Mouse (Mus musculus): ENCODE data around the gene Dpp6. TPM values are rescaled to one million over a fixed set of nuclear protein-coding genes. Genes with fewer than 3 reads are reported as not detected.

Gene Dpp6
- polyA plus RNA-seq, 1 experiment from 2014 or later, result 7.1 TPM

DNA sequence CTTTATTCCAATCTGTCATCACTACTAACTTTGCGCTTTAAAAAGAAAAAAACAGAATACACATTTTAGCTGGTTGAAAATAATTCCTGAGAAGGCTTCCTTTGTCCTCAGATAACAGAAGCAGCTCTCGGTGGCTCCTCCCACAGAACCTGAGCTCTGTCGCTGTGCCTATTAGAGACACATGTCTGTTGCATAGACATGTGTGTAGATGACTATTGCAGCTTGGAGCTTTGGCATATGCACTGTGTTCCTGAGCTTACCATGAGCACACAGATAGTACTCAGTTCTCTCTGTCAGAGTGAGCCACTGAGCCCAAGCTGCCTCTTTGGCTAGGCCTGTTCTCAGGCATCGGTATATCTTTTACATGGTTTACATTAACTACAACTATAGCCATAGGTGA is 732.3 kb downstream of the Dpp6 start:
- DNase-seq (ENCODE audit: low spot score) (no peak), ATAC-seq (replicated peaks; ENCODE audit: low FRiP score) (no peak)
- Histone ChIP-seq H3K4me1 (replicated peaks; ENCODE audit: control insufficient read depth, insufficient read depth, low read length) (no peaks in the 10 kb centered on the region), H3K9ac (ENCODE audit: low read length) (no peak overlapping the region), H3K4me3 (ENCODE audit: low read depth, low read length) (no peak overlapping the region), H3K27me3 (ENCODE audit: control insufficient read depth, insufficient read depth, low read length) (no peaks in the 10 kb centered on the region), H3K27ac (ENCODE audit: low read depth, low read length) (no peak overlapping the region), H3K4me2 (ENCODE audit: low read depth, low read length, severe bottlenecking) (no peak overlapping the region), H3K9me3 (ENCODE audit: control insufficient read depth, low read length) (no peaks in the 10 kb centered on the region), H3K36me3 (ENCODE audit: control insufficient read depth, insufficient read depth, low read length) (no peaks in the 10 kb centered on the region)
- 90% methylated on average over 4 of the region's 4 CpGs for WGBS

DNA sequence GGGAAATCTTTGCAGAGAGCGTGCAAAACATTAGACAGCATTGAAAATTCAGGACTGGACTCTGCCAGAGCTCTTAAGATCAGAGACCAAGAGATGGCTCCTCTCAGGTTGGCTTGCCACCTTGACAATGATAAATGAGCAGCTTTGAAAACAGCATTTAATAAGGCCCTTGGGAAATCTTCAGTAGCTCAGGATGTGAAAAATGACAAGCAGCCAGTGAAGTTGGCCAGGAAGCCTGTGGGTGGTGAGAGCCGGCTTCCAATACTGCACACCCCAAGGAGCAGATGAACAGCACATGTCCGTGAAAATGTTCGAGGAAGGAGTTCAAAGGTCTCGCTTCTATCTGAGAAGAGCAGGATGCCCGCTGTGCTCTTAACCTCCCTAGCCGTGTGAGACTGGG is 748.7 kb downstream of the Dpp6 start:
- Histone ChIP-seq H3K9ac (ENCODE audit: low read length) (no peak overlapping the region), H3K27ac (ENCODE audit: low read depth, low read length) (no peak overlapping the region), H3K9me3 (ENCODE audit: control insufficient read depth, low read length) (no peaks in the 10 kb centered on the region), H3K36me3 (ENCODE audit: control insufficient read depth, insufficient read depth, low read length) (no peaks in the 10 kb centered on the region), H3K4me2 (ENCODE audit: low read depth, low read length, severe bottlenecking) (no peak overlapping the region), H3K4me1 (replicated peaks; ENCODE audit: control insufficient read depth, insufficient read depth, low read length) (no peaks in the 10 kb centered on the region), H3K27me3 (ENCODE audit: control insufficient read depth, insufficient read depth, low read length) (no peaks in the 10 kb centered on the region), H3K4me3 (ENCODE audit: low read depth, low read length) (no peak overlapping the region)
- DNase-seq (ENCODE audit: low spot score), result no peak
- WGBS, result 75% methylated on average over 7 of the region's 7 CpGs
- ATAC-seq (replicated peaks; ENCODE audit: low FRiP score), result no peak

DNA sequence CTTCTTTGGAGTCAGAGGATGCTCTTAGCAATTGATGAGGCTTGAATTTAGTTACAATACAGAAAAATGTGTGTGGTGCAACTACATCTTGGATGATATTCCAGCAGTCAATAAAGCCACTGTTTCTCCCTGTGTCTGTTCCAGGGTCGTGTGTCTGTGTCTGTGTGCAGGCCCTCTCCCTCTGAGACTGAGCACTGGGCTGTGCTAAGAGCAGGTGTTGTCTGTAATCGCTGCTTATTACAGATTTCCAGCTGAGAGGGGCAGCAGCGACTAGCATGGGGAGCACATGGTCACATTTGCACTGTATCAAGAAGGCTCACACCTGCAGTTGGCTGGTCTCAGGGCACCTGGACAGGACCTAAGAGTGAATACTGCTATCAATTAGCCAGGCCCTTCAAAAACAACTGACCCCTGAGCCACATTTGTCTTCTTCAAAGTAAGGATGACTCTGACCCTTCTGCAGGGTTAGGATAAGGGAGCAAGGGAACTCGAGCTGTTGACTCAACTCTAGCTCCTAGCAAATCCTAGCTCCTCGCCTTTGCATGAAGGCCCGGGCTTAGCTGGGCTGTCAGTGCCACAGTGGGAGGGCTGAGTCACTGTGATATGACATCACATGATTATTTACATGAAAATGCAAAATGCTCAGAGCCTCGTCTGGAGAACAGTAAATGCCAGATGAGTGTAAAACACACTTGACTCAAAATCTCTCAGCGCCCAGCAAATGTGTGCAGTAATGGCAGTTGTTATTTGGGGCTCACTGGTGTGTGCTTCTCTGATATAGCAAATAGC is 771.2 kb downstream of the Dpp6 start:
- WGBS, result 64% methylated on average over 8 of the region's 8 CpGs
- no peaks in the 10 kb centered on the region for H3K4me1 ChIP-seq (replicated peaks; ENCODE audit: control insufficient read depth, insufficient read depth, low read length)
- no peak for ATAC-seq (replicated peaks; ENCODE audit: low FRiP score)
- H3K4me2 ChIP-seq (ENCODE audit: low read depth, low read length, severe bottlenecking), result no peak overlapping the region
- H3K9me3 ChIP-seq (ENCODE audit: control insufficient read depth, low read length), result no peaks in the 10 kb centered on the region
- no peak overlapping the region for H3K27ac ChIP-seq (ENCODE audit: low read depth, low read length)
- no peak overlapping the region for H3K4me3 ChIP-seq (ENCODE audit: low read depth, low read length)
- H3K36me3 ChIP-seq (ENCODE audit: control insufficient read depth, insufficient read depth, low read length), result no peaks in the 10 kb centered on the region
- no peak overlapping the region for H3K9ac ChIP-seq (ENCODE audit: low read length)
- H3K27me3 ChIP-seq (ENCODE audit: control insufficient read depth, insufficient read depth, low read length), result no peaks in the 10 kb centered on the region
- no peak for DNase-seq (ENCODE audit: low spot score)

DNA sequence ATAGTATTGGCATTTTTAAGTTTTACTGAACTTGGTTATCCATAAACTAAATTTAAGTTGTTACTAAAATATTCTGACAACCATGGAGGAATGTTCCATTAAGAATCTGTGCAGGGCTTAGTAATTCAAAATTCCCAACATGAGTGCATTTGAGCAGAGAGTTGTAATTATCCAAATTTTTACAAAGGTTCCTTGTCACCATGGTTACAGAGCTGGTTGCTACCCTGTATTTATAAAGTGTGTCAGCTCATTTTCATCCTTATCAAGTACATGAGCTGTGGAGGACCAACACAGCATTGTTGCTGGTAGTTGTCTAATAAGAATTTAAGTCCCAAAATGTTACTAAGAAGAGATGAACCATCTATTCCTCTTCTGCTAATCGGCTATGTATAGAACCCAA is 787.1 kb downstream of the Dpp6 start:
- ATAC-seq (replicated peaks; ENCODE audit: low FRiP score), result no peak
- H3K9ac ChIP-seq (ENCODE audit: low read length), result no peak overlapping the region
- no peaks in the 10 kb centered on the region for H3K36me3 ChIP-seq (ENCODE audit: control insufficient read depth, insufficient read depth, low read length)
- no peaks in the 10 kb centered on the region for H3K9me3 ChIP-seq (ENCODE audit: control insufficient read depth, low read length)
- WGBS, result 97% methylated on average over 1 of the region's 1 CpGs
- H3K27me3 ChIP-seq (ENCODE audit: control insufficient read depth, insufficient read depth, low read length), result no peaks in the 10 kb centered on the region
- H3K4me2 ChIP-seq (ENCODE audit: low read depth, low read length, severe bottlenecking), result no peak overlapping the region
- DNase-seq (ENCODE audit: low spot score), result no peak
- H3K27ac ChIP-seq (ENCODE audit: low read depth, low read length), result no peak overlapping the region
- no peak overlapping the region for H3K4me3 ChIP-seq (ENCODE audit: low read depth, low read length)
- no peaks in the 10 kb centered on the region for H3K4me1 ChIP-seq (replicated peaks; ENCODE audit: control insufficient read depth, insufficient read depth, low read length)

DNA sequence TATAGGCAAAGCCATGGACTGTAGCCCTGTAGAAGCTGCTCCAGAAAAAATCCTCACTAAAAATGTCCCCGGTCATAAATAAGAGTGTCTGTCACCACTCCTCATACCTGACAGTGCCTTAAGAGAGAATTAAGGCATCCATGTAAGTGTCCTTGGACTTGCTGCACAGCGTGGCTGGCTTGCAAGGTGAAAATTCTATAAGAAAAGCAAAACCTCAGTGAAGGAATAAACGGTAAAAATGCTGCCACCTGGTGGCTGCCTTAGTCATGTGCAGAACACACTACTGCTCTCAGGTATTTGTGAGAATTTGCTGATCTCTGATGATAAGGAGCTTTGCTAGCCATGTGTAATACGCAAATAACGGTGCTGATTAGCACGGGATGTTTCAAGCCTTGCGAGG is 798.8 kb downstream of the Dpp6 start:
- WGBS, result 44% methylated on average over 7 of the region's 7 CpGs
- H3K4me1 ChIP-seq (replicated peaks; ENCODE audit: control insufficient read depth, insufficient read depth, low read length), result no peaks in the 10 kb centered on the region
- no peak overlapping the region for H3K4me2 ChIP-seq (ENCODE audit: low read depth, low read length, severe bottlenecking)
- H3K27me3 ChIP-seq (ENCODE audit: control insufficient read depth, insufficient read depth, low read length), result no peaks in the 10 kb centered on the region
- H3K36me3 ChIP-seq (ENCODE audit: control insufficient read depth, insufficient read depth, low read length), result no peaks in the 10 kb centered on the region
- ATAC-seq (replicated peaks; ENCODE audit: low FRiP score) (no peak), DNase-seq (ENCODE audit: low spot score) (peak; percentile 75)
- no peak overlapping the region for H3K4me3 ChIP-seq (ENCODE audit: low read depth, low read length)
- H3K9ac ChIP-seq (ENCODE audit: low read length), result no peak overlapping the region
- no peak overlapping the region for H3K27ac ChIP-seq (ENCODE audit: low read depth, low read length)
- no peaks in the 10 kb centered on the region for H3K9me3 ChIP-seq (ENCODE audit: control insufficient read depth, low read length)

DNA sequence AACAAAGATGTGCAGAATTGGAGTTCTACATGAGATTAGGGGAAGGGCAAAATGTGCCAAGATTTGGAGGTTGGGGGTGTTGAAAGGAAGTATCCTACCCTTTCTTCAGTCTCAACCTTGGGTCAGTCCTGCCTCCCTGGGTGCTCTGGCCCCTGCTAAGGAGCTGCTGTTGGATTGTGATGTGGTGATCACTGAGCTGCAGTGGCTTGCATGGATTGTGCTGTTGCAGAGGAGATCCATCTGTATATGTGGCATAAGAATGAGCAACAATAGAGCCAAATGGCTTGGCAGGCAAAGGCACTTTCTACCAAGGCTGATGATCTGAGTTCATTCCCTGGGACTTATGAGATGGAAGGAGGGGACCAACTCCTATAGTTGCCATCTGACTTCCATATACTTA is 804.8 kb downstream of the Dpp6 start:
- Histone ChIP-seq H3K4me2 (ENCODE audit: low read depth, low read length, severe bottlenecking) (no peak overlapping the region), H3K4me1 (replicated peaks; ENCODE audit: control insufficient read depth, insufficient read depth, low read length) (no peaks in the 10 kb centered on the region), H3K36me3 (ENCODE audit: control insufficient read depth, insufficient read depth, low read length) (no peaks in the 10 kb centered on the region), H3K27me3 (ENCODE audit: control insufficient read depth, insufficient read depth, low read length) (no peaks in the 10 kb centered on the region), H3K9me3 (ENCODE audit: control insufficient read depth, low read length) (no peaks in the 10 kb centered on the region), H3K4me3 (ENCODE audit: low read depth, low read length) (no peak overlapping the region), H3K27ac (ENCODE audit: low read depth, low read length) (no peak overlapping the region), H3K9ac (ENCODE audit: low read length) (no peak overlapping the region)
- DNase-seq (ENCODE audit: low spot score), result no peak
- no peak for ATAC-seq (replicated peaks; ENCODE audit: low FRiP score)

DNA sequence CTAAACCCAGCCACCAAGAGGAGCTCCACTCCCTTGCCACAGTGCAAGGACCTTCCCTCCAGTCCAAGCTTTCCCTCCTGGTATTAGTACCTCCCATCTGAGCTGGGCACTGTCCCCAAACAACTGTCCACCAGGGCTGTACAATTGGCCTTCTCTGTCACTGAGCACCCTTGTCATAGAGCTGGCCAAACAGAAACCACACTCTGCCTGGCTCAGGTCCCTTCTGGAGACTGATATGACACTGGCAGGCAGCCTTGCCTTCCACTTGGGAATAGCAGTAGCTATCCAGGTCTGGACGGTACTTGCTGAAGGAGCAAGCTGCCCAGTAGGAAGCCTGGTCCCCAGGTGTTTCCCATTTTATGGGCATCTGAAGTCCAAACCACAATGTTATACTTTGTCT is 806.9 kb downstream of the Dpp6 start:
- WGBS, result 79% methylated on average over 1 of the region's 1 CpGs
- no peak overlapping the region for H3K9ac ChIP-seq (ENCODE audit: low read length)
- DNase-seq (ENCODE audit: low spot score) (no peak), ATAC-seq (replicated peaks; ENCODE audit: low FRiP score) (no peak)
- no peaks in the 10 kb centered on the region for H3K36me3 ChIP-seq (ENCODE audit: control insufficient read depth, insufficient read depth, low read length)
- no peaks in the 10 kb centered on the region for H3K4me1 ChIP-seq (replicated peaks; ENCODE audit: control insufficient read depth, insufficient read depth, low read length)
- H3K4me3 ChIP-seq (ENCODE audit: low read depth, low read length), result no peak overlapping the region
- H3K9me3 ChIP-seq (ENCODE audit: control insufficient read depth, low read length), result no peaks in the 10 kb centered on the region
- H3K4me2 ChIP-seq (ENCODE audit: low read depth, low read length, severe bottlenecking), result no peak overlapping the region
- H3K27me3 ChIP-seq (ENCODE audit: control insufficient read depth, insufficient read depth, low read length), result no peaks in the 10 kb centered on the region
- no peak overlapping the region for H3K27ac ChIP-seq (ENCODE audit: low read depth, low read length)

DNA sequence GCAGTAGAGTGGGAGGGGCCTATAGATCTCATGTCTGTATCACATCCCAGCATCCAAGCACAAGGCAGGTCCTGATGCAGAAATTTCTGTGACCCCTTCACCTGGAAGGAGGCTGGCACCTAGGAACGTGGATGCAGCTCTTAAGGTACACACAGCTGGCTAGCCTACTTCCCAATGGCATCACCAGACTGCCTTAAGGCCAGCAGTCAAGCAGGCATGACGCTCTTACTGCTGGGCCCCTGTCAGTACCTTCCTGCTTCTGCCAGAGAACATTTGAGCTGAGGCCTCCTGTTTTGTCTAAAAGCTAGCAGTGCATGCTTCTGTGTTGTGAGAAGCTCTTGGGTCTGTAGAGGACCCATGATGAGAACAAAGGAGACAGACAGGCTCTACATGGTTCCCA is 815.1 kb downstream of the Dpp6 start:
- Histone ChIP-seq H3K9me3 (ENCODE audit: control insufficient read depth, low read length) (no peaks in the 10 kb centered on the region), H3K36me3 (ENCODE audit: control insufficient read depth, insufficient read depth, low read length) (no peaks in the 10 kb centered on the region), H3K9ac (ENCODE audit: low read length) (no peak overlapping the region), H3K27ac (ENCODE audit: low read depth, low read length) (no peak overlapping the region), H3K27me3 (ENCODE audit: control insufficient read depth, insufficient read depth, low read length) (no peaks in the 10 kb centered on the region), H3K4me1 (replicated peaks; ENCODE audit: control insufficient read depth, insufficient read depth, low read length) (no peaks in the 10 kb centered on the region), H3K4me3 (ENCODE audit: low read depth, low read length) (no peak overlapping the region), H3K4me2 (ENCODE audit: low read depth, low read length, severe bottlenecking) (no peak overlapping the region)
- ATAC-seq (replicated peaks; ENCODE audit: low FRiP score) (no peak), DNase-seq (ENCODE audit: low spot score) (no peak)
- WGBS, result 73% methylated on average over 2 of the region's 2 CpGs

DNA sequence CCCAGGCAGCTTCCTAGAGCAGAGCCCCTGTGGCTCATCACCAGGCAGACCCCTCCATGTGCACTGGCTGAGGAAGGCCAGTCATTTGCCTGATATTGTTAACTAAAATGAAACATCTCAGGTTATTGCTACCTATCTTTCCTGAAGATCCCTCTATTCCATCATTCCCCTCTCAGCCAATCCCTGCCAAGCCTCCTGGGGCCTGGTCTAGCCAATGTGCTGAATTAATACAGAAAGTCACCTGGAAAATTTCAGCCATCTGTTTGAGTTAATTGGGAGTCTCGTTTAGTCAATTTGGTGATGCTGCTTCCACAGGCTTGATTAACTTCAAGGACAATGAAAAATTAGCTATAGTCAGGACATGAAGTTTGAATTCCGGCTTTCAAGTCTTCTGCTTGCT is 818.9 kb downstream of the Dpp6 start:
- DNase-seq (ENCODE audit: low spot score), result no peak
- Histone ChIP-seq H3K4me2 (ENCODE audit: low read depth, low read length, severe bottlenecking) (no peak overlapping the region), H3K4me1 (replicated peaks; ENCODE audit: control insufficient read depth, insufficient read depth, low read length) (no peaks in the 10 kb centered on the region), H3K4me3 (ENCODE audit: low read depth, low read length) (no peak overlapping the region), H3K9ac (ENCODE audit: low read length) (no peak overlapping the region), H3K27ac (ENCODE audit: low read depth, low read length) (no peak overlapping the region), H3K27me3 (ENCODE audit: control insufficient read depth, insufficient read depth, low read length) (no peaks in the 10 kb centered on the region), H3K9me3 (ENCODE audit: control insufficient read depth, low read length) (no peaks in the 10 kb centered on the region), H3K36me3 (ENCODE audit: control insufficient read depth, insufficient read depth, low read length) (no peaks in the 10 kb centered on the region)
- WGBS, result 72% methylated on average over 2 of the region's 2 CpGs
- no peak for ATAC-seq (replicated peaks; ENCODE audit: low FRiP score)

Data from forebrain, embryonic 11.5 days (tissue).